Mouse (Mus musculus): ENCODE results near the gene Kif13a.

Gene Kif13a

GRCm38 (mm10) chr13:46883976-46884375 is 45.7 kb downstream of the Kif13a start:
- in situ Hi-C loops (cut with MboI) = no loop called here

- in situ Hi-C loops (cut with MboI) = no loop called here
These were observed 46.3 kb downstream of the Kif13a start for GRCm38 (mm10) chr13:46883381-46883780.

- in situ Hi-C loops (cut with MboI) = no loop called here
These were observed 48.9 kb downstream of the Kif13a start for GRCm38 (mm10) chr13:46880736-46881135.

GRCm38 (mm10) chr13:46880243-46880642 is 49.4 kb downstream of the Kif13a start:
- in situ Hi-C loops (cut with MboI) = no loop called here

GRCm38 (mm10) chr13:46877049-46877448 is 52.6 kb downstream of the Kif13a start:
- in situ Hi-C loops (cut with MboI) = no loop called here

- in situ Hi-C loops (cut with MboI) = no loop called here
These were observed 54.3 kb downstream of the Kif13a start for GRCm38 (mm10) chr13:46875377-46875776.

- in situ Hi-C loops (cut with MboI) = no loop called here
These were observed 56.9 kb downstream of the Kif13a start for GRCm38 (mm10) chr13:46872732-46873131.

- in situ Hi-C loops (cut with MboI) = no loop called here
These were observed 57.5 kb downstream of the Kif13a start for GRCm38 (mm10) chr13:46872194-46872593.

GRCm38 (mm10) chr13:46869464-46869863 is 60.2 kb downstream of the Kif13a start:
- in situ Hi-C loops (cut with MboI) = no loop called here

- in situ Hi-C loops (cut with MboI) = no loop called here
These were observed 66.4 kb downstream of the Kif13a start for GRCm38 (mm10) chr13:46863169-46863748.

- in situ Hi-C loops (cut with MboI) = no loop called here
These were observed 69.8 kb downstream of the Kif13a start for GRCm38 (mm10) chr13:46859876-46860275.

- in situ Hi-C loops (cut with MboI) = no loop called here
These were observed 70.5 kb downstream of the Kif13a start for GRCm38 (mm10) chr13:46859173-46859572.

GRCm38 (mm10) chr13:46858835-46859152 is 70.9 kb downstream of the Kif13a start:
- in situ Hi-C loops (cut with MboI) = no loop called here

- in situ Hi-C loops (cut with MboI) = no loop called here
These were observed 71.4 kb downstream of the Kif13a start for GRCm38 (mm10) chr13:46858143-46858834.

- in situ Hi-C loops (cut with MboI) = no loop called here
These were observed 75.2 kb downstream of the Kif13a start for GRCm38 (mm10) chr13:46854456-46854855.

- in situ Hi-C loops (cut with MboI) = no loop called here
These were observed 77.2 kb downstream of the Kif13a start for GRCm38 (mm10) chr13:46852470-46852869.

- in situ Hi-C loops (cut with MboI) = no loop called here
These were observed 84.2 kb downstream of the Kif13a start for GRCm38 (mm10) chr13:46845456-46845855.

GRCm38 (mm10) chr13:46844561-46845235 is 85.0 kb downstream of the Kif13a start:
- in situ Hi-C loops (cut with MboI) = no loop called here

- in situ Hi-C loops (cut with MboI) = no loop called here
These were observed 86.0 kb downstream of the Kif13a start for GRCm38 (mm10) chr13:46843646-46844045.

GRCm38 (mm10) chr13:46842185-46842584 is 87.5 kb downstream of the Kif13a start:
- in situ Hi-C loops (cut with MboI) = no loop called here

- in situ Hi-C loops (cut with MboI) = no loop called here
These were observed 88.0 kb downstream of the Kif13a start for GRCm38 (mm10) chr13:46841668-46842067.

- in situ Hi-C loops (cut with MboI) = no loop called here
These were observed 89.0 kb downstream of the Kif13a start for GRCm38 (mm10) chr13:46840676-46841075.

- in situ Hi-C loops (cut with MboI) = no loop called here
These were observed 90.4 kb downstream of the Kif13a start for GRCm38 (mm10) chr13:46839236-46839635.

Data from mature B cell (primary cell).